Mouse (Mus musculus) liver, embryonic 15.5 days (tissue): ENCODE results near the gene Tlr6. TPM values are rescaled to one million over a fixed set of nuclear protein-coding genes. Genes with fewer than 3 reads are reported as not detected.

Experiments
- ATAC-seq: fragments of 200-750 bp; cut with Nextera tagmentation; 2 replicates; pipeline ENCODE4 v1.8.0; 2017; ENCODE audit warnings: moderate number of reproducible peaks, mild to moderate bottlenecking, moderate library complexity; ENCODE audit not compliant: insufficient read depth
- H3K27ac ChIP-seq: fragments of 300-500 bp; sonication (generic); replicated peaks from 2 replicates; pipeline ENCODE4 v1.5.1; 2015; ENCODE audit warnings: mild to moderate bottlenecking, inconsistent platforms
- H3K27me3 ChIP-seq: fragments of 300-500 bp; sonication (generic); 2 replicates; pipeline ENCODE4 v1.6.1; 2015; ENCODE audit warnings: mild to moderate bottlenecking, inconsistent platforms
- H3K36me3 ChIP-seq: fragments of 300-500 bp; sonication (generic); replicated peaks from 2 replicates; pipeline ENCODE4 v1.6.1; 2015; ENCODE audit warnings: moderate library complexity, mild to moderate bottlenecking, inconsistent platforms
- H3K4me1 ChIP-seq: fragments of 300-500 bp; sonication (generic); replicated peaks from 2 replicates; pipeline ENCODE4 v1.6.1; 2015; ENCODE audit warnings: inconsistent platforms
- H3K4me2 ChIP-seq: fragments of 300-500 bp; sonication (generic); 2 replicates; pipeline ENCODE4 v1.6.1; 2015; ENCODE audit warnings: moderate library complexity, mild to moderate bottlenecking, inconsistent platforms
- H3K4me3 ChIP-seq: fragments of 300-500 bp; sonication (generic); replicated peaks from 2 replicates; pipeline ENCODE4 v1.5.1; 2015; ENCODE audit warnings: mild to moderate bottlenecking, inconsistent platforms
- H3K9ac ChIP-seq: fragments of 300-500 bp; sonication (generic); 2 replicates; pipeline ENCODE4 v1.6.1; 2015; ENCODE audit warnings: moderate library complexity, mild to moderate bottlenecking, inconsistent platforms
- H3K9me3 ChIP-seq: fragments of 300-500 bp; sonication (generic); replicated peaks from 2 replicates; pipeline ENCODE4 v1.6.1; 2016; ENCODE audit warnings: inconsistent platforms
- WGBS: fragments of 180-500 bp; shearing (Covaris S2); methylation state at CpG from one replicate; pipeline ENCODE4 v1.1.7; 2015; ENCODE audit warnings: mixed read lengths; ENCODE audit not compliant: insufficient replicate concordance; 5-methylcytosine and 5-hydroxymethylcytosine counted together
- polyA plus RNA-seq: library from polyadenylated mRNA; unstranded; fragments of >200 nt; fragmentation: Nextera tagmentation; extraction: Ambion mirVana; gene quantifications from 2 replicates; pipeline ENCODE4 v1.2.1, GENCODE M21; 2015

Gene Tlr6
- polyA plus RNA-seq = 0.47 and 0.60 TPM in 2 replicates

- no peak for ATAC-seq
Measured at GRCm38 (mm10) chr5:64959843-64960230, at the start of gene Tlr6. Gene Tlr6, minus strand, starts transcription at chr5:64960097.

GRCm38 (mm10) chr5:65006011-65006491 lies 46.2 kb upstream of the Tlr6 start:
- H3K27ac ChIP-seq = no peak overlapping the region
- no peaks in the 10 kb centered on the region for H3K9me3 ChIP-seq
- no peak for ATAC-seq
- no peak overlapping the region for H3K9ac ChIP-seq
- 36% methylated on average over 4 of the region's 4 CpGs for WGBS
- peaks cover 30% of the 10 kb centered on the region for H3K36me3 ChIP-seq
- no peaks in the 10 kb centered on the region for H3K4me1 ChIP-seq
- H3K4me3 ChIP-seq = no peak overlapping the region
- H3K4me2 ChIP-seq = no peak overlapping the region
- no peaks in the 10 kb centered on the region for H3K27me3 ChIP-seq

More at GRCm38 (mm10) chr5:64959843-64960230, at the start of gene Tlr6:
- Histone ChIP-seq H3K36me3 (no peaks in the 10 kb centered on the region), H3K9ac (no peak within 1 kb of the TSS), H3K9me3 (no peaks in the 10 kb centered on the region), H3K27ac (peak within 1 kb of the TSS; percentile 69; the same call in 1 of the 2 replicates), H3K4me3 (0 out of 2 replicates have a peak within 1 kb of the TSS, but pooled peaks have one; percentile 8), H3K27me3 (no peaks in the 10 kb centered on the region), H3K4me2 (peak within 1 kb of the TSS; percentile 32), H3K4me1 (peaks cover 6% of the 10 kb centered on the region; the same call in 1 of the 2 replicates)
- 52% methylated on average over 13 of the region's 13 CpGs for WGBS

- Histone ChIP-seq H3K4me2 (no peak overlapping the region), H3K4me1 (no peaks in the 10 kb centered on the region), H3K9ac (no peak overlapping the region), H3K36me3 (peaks cover 24% of the 10 kb centered on the region), H3K4me3 (no peak overlapping the region), H3K27ac (no peak overlapping the region), H3K27me3 (no peaks in the 10 kb centered on the region), H3K9me3 (no peaks in the 10 kb centered on the region)
- WGBS = 65% methylated on average over 4 of the region's 4 CpGs
- no peak for ATAC-seq
Measured at GRCm38 (mm10) chr5:65005251-65005650, 45.4 kb upstream of the Tlr6 start.

- ATAC-seq = no peak
- no peaks in the 10 kb centered on the region for H3K4me1 ChIP-seq
- H3K27ac ChIP-seq = no peak overlapping the region
- H3K9me3 ChIP-seq = no peaks in the 10 kb centered on the region
- no peak overlapping the region for H3K9ac ChIP-seq
- 55% methylated on average over 7 of the region's 7 CpGs for WGBS
- peaks cover 12% of the 10 kb centered on the region for H3K36me3 ChIP-seq
- no peak overlapping the region for H3K4me2 ChIP-seq
- no peak overlapping the region for H3K4me3 ChIP-seq
- no peaks in the 10 kb centered on the region for H3K27me3 ChIP-seq
Measured at GRCm38 (mm10) chr5:65003946-65004535, 44.1 kb upstream of the Tlr6 start.

- Histone ChIP-seq H3K27me3 (no peaks in the 10 kb centered on the region), H3K4me3 (no peak overlapping the region)
Measured at GRCm38 (mm10) chr5:65002940-65003824, 43.3 kb upstream of the Tlr6 start.

GRCm38 (mm10) chr5:64995408-64995807 lies 35.5 kb upstream of the Tlr6 start:
- no peak overlapping the region for H3K27ac ChIP-seq
- 70% methylated on average over 2 of the region's 2 CpGs for WGBS
- no peak for ATAC-seq
- no peaks in the 10 kb centered on the region for H3K9me3 ChIP-seq
- no peak overlapping the region for H3K9ac ChIP-seq
- H3K4me2 ChIP-seq = no peak overlapping the region
- no peaks in the 10 kb centered on the region for H3K4me1 ChIP-seq
- H3K4me3 ChIP-seq = no peak overlapping the region
- peaks cover 7% of the 10 kb centered on the region; the same call in 1 of the 2 replicates for H3K36me3 ChIP-seq
- no peaks in the 10 kb centered on the region for H3K27me3 ChIP-seq

More at GRCm38 (mm10) chr5:65002940-65003824, 43.3 kb upstream of the Tlr6 start:
- Histone ChIP-seq H3K9ac (no peak overlapping the region), H3K27ac (no peak overlapping the region), H3K36me3 (peaks cover 8% of the 10 kb centered on the region; the same call in 1 of the 2 replicates), H3K4me2 (no peak overlapping the region), H3K4me1 (no peaks in the 10 kb centered on the region), H3K9me3 (no peaks in the 10 kb centered on the region)
- ATAC-seq = no peak
- 53% methylated on average over 10 of the region's 10 CpGs for WGBS

- ATAC-seq = no peak
- no peaks in the 10 kb centered on the region for H3K27me3 ChIP-seq
- peaks cover 10% of the 10 kb centered on the region; the same call in 1 of the 2 replicates for H3K36me3 ChIP-seq
- no peaks in the 10 kb centered on the region for H3K4me1 ChIP-seq
- no peaks in the 10 kb centered on the region for H3K9me3 ChIP-seq
- H3K4me3 ChIP-seq = no peak overlapping the region
- H3K9ac ChIP-seq = no peak overlapping the region
- H3K4me2 ChIP-seq = no peak overlapping the region
- 54% methylated on average over 8 of the region's 8 CpGs for WGBS
- no peak overlapping the region for H3K27ac ChIP-seq
Measured at GRCm38 (mm10) chr5:64992540-64992939, 32.6 kb upstream of the Tlr6 start.

- Histone ChIP-seq H3K27me3 (no peaks in the 10 kb centered on the region), H3K9ac (no peak overlapping the region), H3K4me1 (no peaks in the 10 kb centered on the region), H3K4me3 (no peak overlapping the region), H3K4me2 (no peak overlapping the region), H3K9me3 (no peaks in the 10 kb centered on the region), H3K27ac (no peak overlapping the region), H3K36me3 (0 out of 2 replicates have a peak, but pooled peaks cover 4% of the 10 kb centered on the region)
- ATAC-seq = no peak
- 68% methylated on average over 1 of the region's 1 CpGs for WGBS
Measured at GRCm38 (mm10) chr5:64989940-64990339, 30.0 kb upstream of the Tlr6 start.

- 0 out of 2 replicates have a peak, but pooled peaks cover 11% of the 10 kb centered on the region for H3K36me3 ChIP-seq
- H3K4me1 ChIP-seq = no peaks in the 10 kb centered on the region
- no peaks in the 10 kb centered on the region for H3K9me3 ChIP-seq
- H3K4me3 ChIP-seq = no peak overlapping the region
- no peak overlapping the region for H3K4me2 ChIP-seq
- WGBS = 39% methylated on average over 7 of the region's 7 CpGs
- no peak for ATAC-seq
- no peaks in the 10 kb centered on the region for H3K27me3 ChIP-seq
- no peak overlapping the region for H3K9ac ChIP-seq
- H3K27ac ChIP-seq = no peak overlapping the region
Measured at GRCm38 (mm10) chr5:64985971-64986370, 26.1 kb upstream of the Tlr6 start.

- no peak overlapping the region for H3K4me3 ChIP-seq
- no peak for ATAC-seq
- no peaks in the 10 kb centered on the region for H3K27me3 ChIP-seq
- H3K27ac ChIP-seq = no peak overlapping the region
- no peak overlapping the region for H3K9ac ChIP-seq
- no peak overlapping the region for H3K4me2 ChIP-seq
- no peaks in the 10 kb centered on the region for H3K4me1 ChIP-seq
- 0 out of 2 replicates have a peak, but pooled peaks cover 8% of the 10 kb centered on the region for H3K36me3 ChIP-seq
- no peaks in the 10 kb centered on the region for H3K9me3 ChIP-seq
- 55% methylated on average over 8 of the region's 8 CpGs for WGBS
Measured at GRCm38 (mm10) chr5:64977128-64977527, 17.2 kb upstream of the Tlr6 start.

GRCm38 (mm10) chr5:64975121-64975520 lies 15.2 kb upstream of the Tlr6 start:
- Histone ChIP-seq H3K9me3 (no peaks in the 10 kb centered on the region), H3K4me2 (no peak overlapping the region), H3K27me3 (peaks cover 8% of the 10 kb centered on the region), H3K36me3 (0 out of 2 replicates have a peak, but pooled peaks cover 4% of the 10 kb centered on the region), H3K9ac (no peak overlapping the region), H3K27ac (no peak overlapping the region), H3K4me1 (peaks cover 9% of the 10 kb centered on the region; the same call in 1 of the 2 replicates), H3K4me3 (no peak overlapping the region)
- no peak for ATAC-seq
- WGBS = 67% methylated on average over 5 of the region's 5 CpGs
